Mouse (Mus musculus) CD4-positive, CD25-positive, alpha-beta regulatory T cell, adult 9 weeks (primary cell): ENCODE measurements around the gene Cela2a. TPM values are rescaled to one million over a fixed set of nuclear protein-coding genes. Genes with fewer than 3 reads are reported as not detected.

Source experiments
- polyA plus RNA-seq: library from polyadenylated mRNA; unstranded; fragments of 100-300 nt; shearing (Covaris generic); gene quantifications from one replicate; pipeline ENCODE4 v1.2.1, GENCODE M21; 2017

Gene Cela2a
- polyA plus RNA-seq, result not detected

DNA sequence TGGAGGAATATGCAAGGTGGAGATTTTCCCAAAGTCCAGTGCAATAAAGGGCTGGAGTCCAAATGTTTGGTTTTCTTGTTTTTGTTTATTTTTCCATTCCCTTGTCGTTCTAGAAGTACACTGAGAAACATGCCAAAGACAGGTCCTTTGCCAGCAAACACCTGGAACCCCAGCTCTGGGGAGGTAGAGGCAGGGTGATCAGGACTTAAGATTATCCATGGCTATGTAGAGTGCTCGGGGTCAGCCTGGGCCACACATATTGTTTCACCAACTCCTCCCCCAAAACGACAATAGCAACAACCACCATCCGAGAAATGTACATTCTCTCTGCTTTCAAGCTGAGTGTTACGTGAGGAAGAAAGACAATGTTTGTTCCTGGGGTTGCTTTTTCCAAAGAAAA, at the start of gene Cela2a:
Gene Cela2a (minus strand): TSS at position 101 of the 400 bp plus-strand sequence.

DNA sequence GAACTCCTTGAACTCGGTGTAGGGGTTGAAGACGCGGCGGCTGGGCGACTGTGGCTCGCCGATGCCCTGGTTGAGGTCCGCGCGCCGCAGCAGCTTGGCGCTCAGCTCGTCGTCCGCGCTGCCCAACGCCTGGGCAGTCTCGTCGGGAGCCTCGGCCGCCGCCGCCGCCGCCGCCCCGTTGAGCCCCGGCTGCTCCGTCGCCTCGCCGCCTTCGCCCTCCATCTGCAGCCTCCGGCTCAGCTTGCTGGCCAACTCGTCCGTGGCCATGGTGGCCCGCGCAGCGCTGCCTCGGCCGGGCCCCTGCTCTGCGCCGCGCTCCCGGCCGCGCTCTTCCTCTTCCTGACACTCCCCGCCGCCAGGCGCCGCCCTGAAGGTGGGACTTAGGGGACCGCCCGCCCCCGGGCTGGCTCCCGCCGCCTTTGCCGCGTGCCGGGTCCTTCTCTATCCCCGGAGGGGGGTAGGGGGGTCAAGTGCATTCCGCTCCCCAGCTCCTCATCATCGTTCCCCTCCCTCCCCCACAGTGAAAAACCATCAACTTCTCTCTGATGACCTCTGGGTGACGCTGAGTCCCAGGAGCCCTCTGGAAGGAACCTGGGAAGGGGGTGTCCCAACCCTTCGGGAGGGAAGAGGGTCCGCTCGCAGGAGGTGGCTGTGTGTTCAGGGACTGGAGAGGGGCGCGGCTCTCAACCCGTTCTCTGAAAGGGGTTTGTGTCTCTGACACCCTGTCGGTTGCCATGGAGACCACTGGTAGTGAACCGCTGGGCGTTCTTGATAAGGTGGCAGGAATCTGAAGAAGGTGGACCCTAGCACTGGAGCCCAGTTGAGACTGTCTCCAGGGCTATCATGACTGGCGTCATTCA, 48.9 kb upstream of the Cela2a start, which contains the start of gene Efhd2:
Gene Efhd2 (minus strand): TSS at position 320 of the 860 bp plus-strand sequence.

DNA sequence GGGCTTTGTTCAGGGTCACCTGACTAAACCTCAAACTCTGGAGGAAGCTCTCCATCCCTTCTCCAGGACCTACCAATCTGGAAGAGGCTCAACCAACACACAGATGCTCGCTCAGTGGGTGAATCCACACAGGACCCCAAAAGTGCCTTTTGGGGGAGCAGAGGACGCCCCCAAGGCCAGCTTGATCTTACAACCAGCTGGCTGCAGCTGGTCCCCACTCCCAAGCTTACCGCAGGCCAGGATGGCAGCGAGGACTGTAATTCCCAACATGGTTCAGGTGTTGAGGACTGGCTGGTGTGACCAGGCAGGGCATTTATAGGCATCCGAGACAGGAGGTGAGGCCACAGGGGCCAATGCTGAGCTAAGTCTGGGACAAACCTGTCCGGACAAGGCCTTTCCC, 20.0 kb upstream of the Cela2a start, which contains the start of gene Ctrc:
Gene Ctrc (minus strand): TSS at position 361 of the 400 bp plus-strand sequence.

DNA sequence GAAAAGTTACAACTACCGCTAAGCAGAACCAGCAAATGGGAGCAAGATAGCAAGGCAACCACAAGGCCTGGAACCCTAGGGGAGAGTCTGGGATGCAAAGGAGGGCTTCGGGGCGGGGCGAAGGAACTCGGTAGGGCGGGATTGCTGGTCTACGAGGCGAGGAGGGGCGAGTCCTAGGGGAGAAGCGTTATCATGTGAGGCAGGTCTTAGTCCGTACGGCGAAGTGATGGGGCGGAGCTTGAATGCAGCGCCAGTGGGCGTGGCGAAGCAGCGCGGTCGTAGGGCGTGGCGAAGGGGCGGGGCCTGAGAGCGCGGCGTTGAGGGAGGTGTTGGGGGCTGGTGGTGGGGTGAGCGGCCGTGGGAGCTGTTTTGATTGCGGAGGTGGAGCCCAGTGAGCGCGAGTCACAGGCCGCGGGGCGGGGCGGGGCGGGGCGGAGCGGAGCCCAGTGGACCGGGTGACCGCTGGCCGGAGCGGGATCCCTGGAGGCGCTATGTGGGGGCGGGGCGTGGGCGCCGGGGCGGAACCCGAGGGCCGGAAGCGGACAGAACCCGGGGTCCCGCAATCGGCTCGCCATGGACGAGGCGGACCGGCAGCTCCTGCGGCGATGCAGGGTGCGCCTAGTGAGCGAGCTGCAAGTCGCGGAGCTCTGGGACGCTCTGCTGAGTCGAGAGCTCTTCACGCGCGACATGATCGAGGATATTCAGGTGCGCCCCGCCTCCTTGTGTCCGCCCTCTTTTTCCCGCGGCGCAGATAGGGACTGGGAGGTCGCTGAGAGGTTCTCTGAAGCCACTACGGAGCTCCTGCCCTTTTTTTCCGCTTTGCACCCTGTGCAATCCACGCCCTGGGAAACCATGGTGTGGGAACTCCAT, 32.4 kb downstream of the Cela2a start, which contains the start of gene Casp9:
Gene Casp9 (plus strand): TSS at position 331 of the 870 bp plus-strand sequence.

DNA sequence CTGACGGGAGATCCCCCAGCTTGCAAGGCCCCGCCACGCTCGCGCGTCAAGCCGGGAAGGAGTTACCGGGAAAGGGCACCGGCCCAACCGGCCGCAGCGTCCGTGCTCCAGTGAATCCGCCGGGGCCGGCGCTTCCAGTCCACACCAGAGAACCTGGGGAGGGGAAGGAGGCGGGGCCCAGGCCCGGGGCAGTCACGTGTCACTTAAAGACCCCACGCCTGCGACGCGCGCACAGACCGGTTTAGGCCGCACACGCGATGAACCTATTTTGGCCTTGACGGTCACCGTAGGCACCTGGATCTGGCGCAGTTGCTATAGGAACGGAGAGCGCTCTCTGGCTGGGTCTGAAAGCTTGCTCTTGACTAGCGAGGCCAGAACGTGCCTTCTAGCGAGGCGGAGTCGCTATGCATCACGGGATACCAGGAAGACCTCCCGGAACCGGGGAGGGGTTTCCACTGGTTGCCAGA, 35.4 kb downstream of the Cela2a start, which contains the start of gene Dnajc16:
Gene Dnajc16 (minus strand): TSS at position 408 of the 467 bp plus-strand sequence.

Other genes starting within 250 kb of the Cela2a start
- not detected for gene Fblim1, start 220.1 kb downstream of the Cela2a start, polyA plus RNA-seq
- 0.17 TPM for gene Tmem82, start 207.5 kb downstream of the Cela2a start, polyA plus RNA-seq
- gene Slc25a34, start 202.3 kb downstream of the Cela2a start, polyA plus RNA-seq, result 0.10 TPM
- 5.8 TPM for gene Plekhm2, start 161.3 kb downstream of the Cela2a start, polyA plus RNA-seq
- not detected for gene Rsc1a1, start 140.6 kb downstream of the Cela2a start, polyA plus RNA-seq
- 4.7 TPM for gene Ddi2, start 102.7 kb downstream of the Cela2a start, polyA plus RNA-seq
- not detected for gene Agmat, start 79.5 kb downstream of the Cela2a start, polyA plus RNA-seq
- 5.1 TPM for gene Dnajc16, start 35.2 kb downstream of the Cela2a start, polyA plus RNA-seq
- 18.5 TPM for gene Casp9, start 32.5 kb downstream of the Cela2a start, polyA plus RNA-seq
- gene Ctrc, start 20.2 kb upstream of the Cela2a start, polyA plus RNA-seq, result not detected
- 13.9 TPM for gene Efhd2, start 48.8 kb upstream of the Cela2a start, polyA plus RNA-seq
- 0.79 TPM for gene Fhad1, start 188.9 kb upstream of the Cela2a start, polyA plus RNA-seq